Mouse (Mus musculus) gastrocnemius, adult 2 months (tissue): ENCODE measurements around the gene 4930480E11Rik. TPM values are rescaled to one million over a fixed set of nuclear protein-coding genes. Genes with fewer than 3 reads are reported as not detected.
"Not testable (repeated sequence)": the region's sequence is repeated elsewhere in the genome, so short reads cannot be mapped to it uniquely, and the experiment has no call there.

Experiments
- DNase-seq: peaks from one replicate; pipeline ENCODE4 v3.0.0; 2022
- H3K27ac ChIP-seq: fragments of 200-600 bp; 2 replicates; pipeline ENCODE4 v1.8.1; 2022; ENCODE audit warnings: mild to moderate bottlenecking
- H3K4me3 ChIP-seq: fragments of 200-600 bp; 2 replicates; pipeline ENCODE4 v1.8.1; 2022; ENCODE audit warnings: mild to moderate bottlenecking, moderate library complexity
- CTCF ChIP-seq: fragments of 200-600 bp; IDR thresholded peaks from 2 replicates; pipeline ENCODE4 v1.8.1; 2022; ENCODE audit warnings: antibody characterized with exemption, mild to moderate bottlenecking, moderate library complexity
- intact Hi-C: fragments of 180-260 bp; cut with DNase I; formaldehyde crosslinking; loops from one replicate; pipeline ENCODE4 v1.15.1; 2025
- long read RNA-seq, 2 experiments: library from polyadenylated mRNA; stranded (forward); transcript quantifications; one replicate each; pipeline ENCODE4 v2.0.0; 2021
- total RNA-seq, 2 experiments: library from RNA; stranded (reverse); gene quantifications; 2 replicates each; pipeline ENCODE4 v1.2.3; 2021

The 4930480E11Rik gene
- not detected for total RNA-seq
- long read RNA-seq, experiment 1: 0 reads
- long read RNA-seq, experiment 2: 0 reads

- no peak for DNase-seq
- TF ChIP-seq CTCF: no peak
- H3K27ac ChIP-seq: no peak within 1 kb of the TSS
- intact Hi-C loops: no loop called here
- H3K4me3 ChIP-seq: no peak within 1 kb of the TSS
Observed at GRCm38 (mm10) chrX:78369343-78369742, at the start of gene 4930480E11Rik. TSS of gene 4930480E11Rik (plus strand) at chrX:78369643.

GRCm38 (mm10) chrX:78403346-78403745 is 33.9 kb downstream of the 4930480E11Rik start:
- H3K27ac ChIP-seq, intact Hi-C loops, DNase-seq, H3K4me3 ChIP-seq: not testable (repeated sequence)

Other genes starting within 250 kb of the 4930480E11Rik start
- not detected for gene Gm5938, start 244.2 kb upstream of the 4930480E11Rik start, total RNA-seq
- gene Obp1b, start 182.9 kb upstream of the 4930480E11Rik start, total RNA-seq: not detected
- not detected for gene Gm14743, start 123.7 kb upstream of the 4930480E11Rik start, total RNA-seq
- gene Prrg1, start 214.3 kb downstream of the 4930480E11Rik start, total RNA-seq: 1 to 10 TPM; 3.5 to 3.8 TPM